8 mouse cellular contexts compared by ENCODE assay signal in genomic region chr14:46821271-46821872, GRCm38 (mm10). TPM values are rescaled to one million over a fixed set of nuclear protein-coding genes. Genes with fewer than 3 reads are reported as not detected.
DNase-seq lines count a peak whose midpoint lies in the region; ATAC-seq and TF ChIP-seq lines count a peak whose summit lies in the region.

No protein-coding gene starts in this region.

- H3K27ac ChIP-seq in forebrain, embryonic 12.5 days, result peak overlapping the region; percentile 87
- H3K27ac ChIP-seq in intestine, embryonic 14.5 days (ENCODE audit: low read depth), result peak overlapping the region; percentile 89
- peak overlapping the region; percentile 47 for H3K27ac ChIP-seq in olfactory bulb, adult 2 months (ENCODE audit: insufficient read depth, low read depth, low read length)

- 0 out of 2 replicates have a peak, but pooled peaks cover 3% of the 10 kb centered on the region for H3K27me3 ChIP-seq in forebrain, embryonic 12.5 days
- no peaks in the 10 kb centered on the region for H3K27me3 ChIP-seq in intestine, embryonic 14.5 days (replicated peaks; ENCODE audit: control insufficient read depth, insufficient read depth, low read length)

- H3K9ac ChIP-seq in forebrain, embryonic 12.5 days, result peak overlapping the region; percentile 80
- H3K9ac ChIP-seq in intestine, embryonic 14.5 days (ENCODE audit: low read length), result peak overlapping the region; percentile 91

- no peak; the same call in 1 of the 2 replicates for ATAC-seq in forebrain, embryonic 12.5 days (ENCODE audit: low FRiP score)
- ATAC-seq in intestine, embryonic 14.5 days (replicated peaks; ENCODE audit: low FRiP score, low TSS enrichment, low read depth), result peak; percentile 5

- H3K4me3 ChIP-seq in forebrain, embryonic 12.5 days (replicated peaks), result peak overlapping the region; percentile 87
- H3K4me3 ChIP-seq in intestine, embryonic 14.5 days (ENCODE audit: low read depth, low read length), result peak overlapping the region; percentile 95
- H3K4me3 ChIP-seq in lung, adult 2 months (replicated peaks; ENCODE audit: extremely low read depth, low read depth, low read length), result peak overlapping the region; percentile 86
- peak overlapping the region; percentile 70 for H3K4me3 ChIP-seq in olfactory bulb, adult 2 months (ENCODE audit: insufficient read depth, low read depth, low read length)

- WGBS in forebrain, embryonic 12.5 days, result 1% methylated on average over 11 of the region's 11 CpGs
- under 1% methylated on average over 11 of the region's 11 CpGs for WGBS in intestine, embryonic 14.5 days
- WGBS in lung, adult 2 months, result 0% methylated on average over 11 of the region's 11 CpGs
- under 1% methylated on average over 11 of the region's 11 CpGs for WGBS in olfactory bulb, adult 2 months

- H3K4me2 ChIP-seq in forebrain, embryonic 12.5 days, result peak overlapping the region; percentile 81
- H3K4me2 ChIP-seq in intestine, embryonic 14.5 days (ENCODE audit: low read length), result peak overlapping the region; percentile 96

- TF ChIP-seq POLR2A in lung, adult 2 months (IDR thresholded peaks at IDR 0.05; ENCODE audit: borderline replicate concordance, extremely low read depth, low read depth, low read length), result no peak
- TF ChIP-seq POLR2A in olfactory bulb, adult 2 months (IDR thresholded peaks at IDR 0.05; ENCODE audit: insufficient read depth, low read depth, low read length), result no peak

- peaks cover 6% of the 10 kb centered on the region; the same call in 1 of the 2 replicates for H3K36me3 ChIP-seq in forebrain, embryonic 12.5 days (replicated peaks)
- peaks cover 10% of the 10 kb centered on the region for H3K36me3 ChIP-seq in intestine, embryonic 14.5 days (ENCODE audit: control insufficient read depth, insufficient read depth, low read length)

- H3K4me1 ChIP-seq in forebrain, embryonic 12.5 days, result peaks cover 19% of the 10 kb centered on the region
- H3K4me1 ChIP-seq in intestine, embryonic 14.5 days (replicated peaks; ENCODE audit: control insufficient read depth, insufficient read depth, low read length), result peaks cover 10% of the 10 kb centered on the region
- H3K4me1 ChIP-seq in lung, adult 2 months (ENCODE audit: control insufficient read depth, insufficient read depth, low read length), result peaks cover 6% of the 10 kb centered on the region; the same call in 1 of the 2 replicates
- H3K4me1 ChIP-seq in olfactory bulb, adult 2 months (ENCODE audit: control insufficient read depth, insufficient read depth, low read length), result peaks cover 3% of the 10 kb centered on the region; the same call in 1 of the 2 replicates

- DNase-seq in cerebellum, adult 11 months, result peak; percentile 19
- no peak for DNase-seq in cerebellum, postnatal 4 days (ENCODE audit: low spot score in 2 of 2)
- peak; percentile 17 to 30 for DNase-seq in adrenal gland, postnatal 36 days
- no peak for DNase-seq in intestine, embryonic 14.5 days (ENCODE audit: low spot score)
- DNase-seq in lung, adult 2 months, result peak; percentile 28
- DNase-seq in layer of hippocampus, postnatal 10 days (ENCODE audit: low spot score in 2 of 2), result no peak

- no peaks in the 10 kb centered on the region for H3K9me3 ChIP-seq in forebrain, embryonic 12.5 days
- H3K9me3 ChIP-seq in intestine, embryonic 14.5 days (ENCODE audit: control insufficient read depth, low read length), result no peaks in the 10 kb centered on the region

- TF ChIP-seq CTCF in lung, adult 2 months (IDR thresholded peaks at IDR 0.05; ENCODE audit: insufficient read depth, low read length), result no peak
- TF ChIP-seq CTCF in olfactory bulb, adult 2 months (IDR thresholded peaks at IDR 0.05; ENCODE audit: insufficient read depth, low read depth, low read length), result no peak

RNA-seq across cellular contexts. Expression of gene Gmfb, which starts 0.7 kb away (rescaled TPM):
- total RNA-seq in adrenal gland, postnatal 36 days (2021), result 100 to 1,000 TPM; 126 TPM
- polyA plus RNA-seq in forebrain, embryonic 12.5 days (2016; fragmentation: Nextera tagmentation; extraction: Ambion mirVana), result 107 and 110 TPM in 2 replicates
- polyA plus RNA-seq in intestine, embryonic 14.5 days (2014; fragmentation: Nextera tagmentation; extraction: Ambion mirVana), result 58.5 and 66.5 TPM in 2 replicates
- 10.7 and 20.7 TPM in 2 replicates for polyA plus RNA-seq in lung, adult 2 months (2012; rRNA removed)
- polyA plus RNA-seq in olfactory bulb, adult 2 months (2012; ENCODE audit: insufficient read depth, insufficient read length, low replicate concordance, missing spikeins), result 72.9 TPM in 1 of 2 replicates, not detected in the other
- total RNA-seq in layer of hippocampus, postnatal 10 days (2021), result 100 to 1,000 TPM; 161 to 175 TPM

RNA-seq across cellular contexts. Expression of gene Cgrrf1, which starts 10.6 kb away (rescaled TPM):
- total RNA-seq in adrenal gland, postnatal 36 days (2021), result 10 to 100 TPM; 41.4 to 51.1 TPM
- 26.4 and 28.6 TPM in 2 replicates for polyA plus RNA-seq in forebrain, embryonic 12.5 days (2016; fragmentation: Nextera tagmentation; extraction: Ambion mirVana)
- 25.3 and 28.6 TPM in 2 replicates for polyA plus RNA-seq in intestine, embryonic 14.5 days (2014; fragmentation: Nextera tagmentation; extraction: Ambion mirVana)
- 24.3 and 28.2 TPM in 2 replicates for polyA plus RNA-seq in lung, adult 2 months (2012; rRNA removed)
- not detected in 2 replicates for polyA plus RNA-seq in olfactory bulb, adult 2 months (2012; ENCODE audit: insufficient read depth, insufficient read length, low replicate concordance, missing spikeins)
- total RNA-seq in layer of hippocampus, postnatal 10 days (2021), result 10 to 100 TPM; 11.0 to 12.5 TPM

RNA-seq across cellular contexts. Expression of gene Cnih1, which starts 33.2 kb away (rescaled TPM):
- total RNA-seq in adrenal gland, postnatal 36 days (2021), result 100 to 1,000 TPM in 1 of 2 experiments, 10 to 100 TPM in 1; 96.7 to 115 TPM
- polyA plus RNA-seq in forebrain, embryonic 12.5 days (2016; fragmentation: Nextera tagmentation; extraction: Ambion mirVana), result 176 and 181 TPM in 2 replicates
- polyA plus RNA-seq in intestine, embryonic 14.5 days (2014; fragmentation: Nextera tagmentation; extraction: Ambion mirVana), result 207 and 215 TPM in 2 replicates
- polyA plus RNA-seq in lung, adult 2 months (2012; rRNA removed), result 44.8 and 48.8 TPM in 2 replicates
- polyA plus RNA-seq in olfactory bulb, adult 2 months (2012; ENCODE audit: insufficient read depth, insufficient read length, low replicate concordance, missing spikeins), result not detected in 2 replicates
- total RNA-seq in layer of hippocampus, postnatal 10 days (2021), result 10 to 100 TPM; 65.6 to 70.3 TPM

Comparison
In these comparisons a context has a peak if more than half of its experiments do, and no peak if none do; other contexts are left out.
1. DNase-seq: peak in cerebellum, adult 11 months (single experiment), adrenal gland, postnatal 36 days (2 of 2) and lung, adult 2 months (single experiment); none in cerebellum, postnatal 4 days (0 of 2), intestine, embryonic 14.5 days (single experiment) and layer of hippocampus, postnatal 10 days (0 of 2).
2. RNA of gene Cgrrf1, which starts 10.6 kb away (polyA plus RNA-seq): 26.4 to 28.6 TPM in forebrain, embryonic 12.5 days, 25.3 to 28.6 TPM in intestine, embryonic 14.5 days and 24.3 to 28.2 TPM in lung, adult 2 months; not detected in olfactory bulb, adult 2 months; every median in the first group is over 10 times any median in the second.
3. RNA of gene Cnih1, which starts 33.2 kb away (polyA plus RNA-seq): 207 to 215 TPM in intestine, embryonic 14.5 days, 176 to 181 TPM in forebrain, embryonic 12.5 days and 44.8 to 48.8 TPM in lung, adult 2 months; not detected in olfactory bulb, adult 2 months; every median in the first group is over 10 times any median in the second.
4. Peak in every context shown above with its lines, with median percentiles within 50 percentile points of each other: H3K27ac ChIP-seq and H3K4me3 ChIP-seq.